Mouse (Mus musculus) heart, embryonic 13.5 days (tissue): Measurements from ENCODE around the gene Akr1b3. TPM values are rescaled to one million over a fixed set of nuclear protein-coding genes. Genes with fewer than 3 reads are reported as not detected.
"Not testable (repeated sequence)": the region's sequence is repeated elsewhere in the genome, so short reads cannot be mapped to it uniquely, and the experiment has no call there.

ENCODE experiments used
- ATAC-seq: fragments of 200-750 bp; cut with Nextera tagmentation; 2 replicates; pipeline ENCODE4 v1.8.0; 2017; ENCODE audit warnings: moderate TSS enrichment; ENCODE audit not compliant: insufficient number of reproducible peaks, low FRiP score, low TSS enrichment; ENCODE audit errors: extremely low read depth
- H3K27ac ChIP-seq: fragments of 300-500 bp; sonication (generic); replicated peaks from 2 replicates; pipeline ENCODE4 v1.5.1; 2015; ENCODE audit warnings: moderate library complexity, mild to moderate bottlenecking, inconsistent platforms
- H3K27me3 ChIP-seq: fragments of 300-500 bp; sonication (generic); replicated peaks from 2 replicates; pipeline ENCODE4 v1.6.1; 2015; ENCODE audit warnings: mild to moderate bottlenecking, inconsistent platforms
- H3K36me3 ChIP-seq: fragments of 300-500 bp; sonication (generic); 2 replicates; pipeline ENCODE4 v1.6.1; 2015; ENCODE audit warnings: mild to moderate bottlenecking, inconsistent platforms
- H3K4me1 ChIP-seq: fragments of 300-500 bp; sonication (generic); 2 replicates; pipeline ENCODE4 v1.6.1; 2015; ENCODE audit warnings: inconsistent platforms
- H3K4me2 ChIP-seq: fragments of 300-500 bp; sonication (generic); 2 replicates; pipeline ENCODE4 v1.6.1; 2015; ENCODE audit warnings: inconsistent platforms, mild to moderate bottlenecking, moderate library complexity
- H3K4me3 ChIP-seq: fragments of 300-500 bp; sonication (generic); 2 replicates; pipeline ENCODE4 v1.5.1; 2015; ENCODE audit warnings: moderate library complexity, mild to moderate bottlenecking, inconsistent platforms
- H3K9ac ChIP-seq: fragments of 300-500 bp; sonication (generic); 2 replicates; pipeline ENCODE4 v1.6.1; 2015; ENCODE audit warnings: inconsistent platforms, mild to moderate bottlenecking, moderate library complexity
- H3K9me3 ChIP-seq: fragments of 300-500 bp; sonication (generic); 2 replicates; pipeline ENCODE4 v1.6.1; 2016; ENCODE audit warnings: inconsistent platforms
- whole genome bisulfite sequencing: fragments of 180-500 bp; shearing (Covaris S2); methylation state at CpG from one replicate; pipeline ENCODE4 v1.1.7; 2015; ENCODE audit warnings: mixed read lengths; 5-methylcytosine and 5-hydroxymethylcytosine counted together
- polyA plus RNA-seq: library from polyadenylated mRNA; unstranded; fragments of >200 nt; fragmentation: Nextera tagmentation; extraction: Ambion mirVana; gene quantifications from 2 replicates; pipeline ENCODE4 v1.2.1, GENCODE M21; 2015

Gene Akr1b3
- polyA plus RNA-seq, 1 experiment from 2014 or later = 176 TPM

- Histone ChIP-seq H3K36me3 (no peaks in the 10 kb centered on the region), H3K9ac (peak overlapping the region; percentile 56; the same call in 1 of the 2 replicates), H3K4me2 (peak overlapping the region; percentile 58), H3K9me3 (no peaks in the 10 kb centered on the region), H3K27ac (no peak overlapping the region), H3K4me1 (peaks cover 26% of the 10 kb centered on the region), H3K4me3 (peak overlapping the region; percentile 16; the same call in 1 of the 2 replicates), H3K27me3 (no peaks in the 10 kb centered on the region)
- WGBS = 37% methylated on average over 14 of the region's 14 CpGs
- no peak for ATAC-seq
Measured at GRCm38 (mm10) chr6:34346096-34346898, 29.0 kb upstream of the Akr1b3 start.

- H3K9ac ChIP-seq = no peak overlapping the region
- H3K27ac ChIP-seq = no peak overlapping the region
- peaks cover 26% of the 10 kb centered on the region for H3K4me1 ChIP-seq
- H3K36me3 ChIP-seq = no peaks in the 10 kb centered on the region
- peak overlapping the region; percentile 22 for H3K4me2 ChIP-seq
- H3K4me3 ChIP-seq = no peak overlapping the region
- no peak for ATAC-seq
- no peaks in the 10 kb centered on the region for H3K9me3 ChIP-seq
- 20% methylated on average over 9 of the region's 9 CpGs for WGBS
- H3K27me3 ChIP-seq = no peaks in the 10 kb centered on the region
Measured at GRCm38 (mm10) chr6:34344935-34345334, 27.7 kb upstream of the Akr1b3 start.

GRCm38 (mm10) chr6:34344135-34344850 lies 27.0 kb upstream of the Akr1b3 start:
- 56% methylated on average over 10 of the region's 10 CpGs for WGBS
- peak overlapping the region; percentile 22 for H3K4me2 ChIP-seq
- H3K27ac ChIP-seq = no peak overlapping the region
- no peaks in the 10 kb centered on the region for H3K9me3 ChIP-seq
- no peaks in the 10 kb centered on the region for H3K36me3 ChIP-seq
- no peaks in the 10 kb centered on the region for H3K27me3 ChIP-seq
- no peak for ATAC-seq
- H3K4me3 ChIP-seq = no peak overlapping the region
- peaks cover 26% of the 10 kb centered on the region for H3K4me1 ChIP-seq
- no peak overlapping the region for H3K9ac ChIP-seq

GRCm38 (mm10) chr6:34343426-34343825 lies 26.1 kb upstream of the Akr1b3 start:
- H3K9ac ChIP-seq = no peak overlapping the region
- H3K4me3 ChIP-seq = no peak overlapping the region
- no peaks in the 10 kb centered on the region for H3K27me3 ChIP-seq
- no peak for ATAC-seq
- whole genome bisulfite sequencing = 77% methylated on average over 6 of the region's 6 CpGs
- no peaks in the 10 kb centered on the region for H3K36me3 ChIP-seq
- H3K4me2 ChIP-seq = no peak overlapping the region
- H3K27ac ChIP-seq = no peak overlapping the region
- H3K4me1 ChIP-seq = peaks cover 26% of the 10 kb centered on the region
- no peaks in the 10 kb centered on the region for H3K9me3 ChIP-seq

GRCm38 (mm10) chr6:34342476-34342875 lies 25.2 kb upstream of the Akr1b3 start:
- Histone ChIP-seq H3K27ac (no peak overlapping the region), H3K27me3 (no peaks in the 10 kb centered on the region), H3K4me1 (peaks cover 26% of the 10 kb centered on the region), H3K9ac (no peak overlapping the region), H3K4me3 (no peak overlapping the region), H3K9me3 (no peaks in the 10 kb centered on the region), H3K36me3 (no peaks in the 10 kb centered on the region), H3K4me2 (no peak overlapping the region)
- WGBS = 79% methylated on average over 2 of the region's 2 CpGs
- ATAC-seq = no peak

GRCm38 (mm10) chr6:34341991-34342390 lies 24.7 kb upstream of the Akr1b3 start:
- ATAC-seq = no peak
- H3K4me3 ChIP-seq = no peak overlapping the region

GRCm38 (mm10) chr6:34337799-34338198 lies 20.5 kb upstream of the Akr1b3 start:
- Histone ChIP-seq H3K9me3 (no peaks in the 10 kb centered on the region), H3K4me3 (no peak overlapping the region), H3K4me2 (no peak overlapping the region), H3K27me3 (no peaks in the 10 kb centered on the region), H3K27ac (no peak overlapping the region), H3K4me1 (peaks cover 6% of the 10 kb centered on the region; the same call in 1 of the 2 replicates), H3K9ac (no peak overlapping the region), H3K36me3 (no peaks in the 10 kb centered on the region)
- no peak for ATAC-seq
- WGBS = 74% methylated on average over 2 of the region's 2 CpGs

More at GRCm38 (mm10) chr6:34341991-34342390, 24.7 kb upstream of the Akr1b3 start:
- WGBS = 60% methylated on average over 4 of the region's 4 CpGs
- H3K9me3 ChIP-seq = no peaks in the 10 kb centered on the region
- H3K4me1 ChIP-seq = peaks cover 26% of the 10 kb centered on the region
- no peaks in the 10 kb centered on the region for H3K36me3 ChIP-seq
- H3K27ac ChIP-seq = no peak overlapping the region
- no peak overlapping the region for H3K4me2 ChIP-seq
- no peak overlapping the region for H3K9ac ChIP-seq
- H3K27me3 ChIP-seq = no peaks in the 10 kb centered on the region

- no peak for ATAC-seq
- H3K9ac ChIP-seq = no peak overlapping the region
- H3K36me3 ChIP-seq = no peaks in the 10 kb centered on the region
- H3K4me3 ChIP-seq = no peak overlapping the region
- 79% methylated on average over 5 of the region's 5 CpGs for WGBS
- no peak overlapping the region for H3K4me2 ChIP-seq
- H3K27ac ChIP-seq = no peak overlapping the region
- peaks cover 10% of the 10 kb centered on the region for H3K4me1 ChIP-seq
- no peaks in the 10 kb centered on the region for H3K9me3 ChIP-seq
- H3K27me3 ChIP-seq = no peaks in the 10 kb centered on the region
Measured at GRCm38 (mm10) chr6:34334673-34335072, 17.4 kb upstream of the Akr1b3 start.

- H3K27ac ChIP-seq, H3K27me3 ChIP-seq, H3K9me3 ChIP-seq, ATAC-seq, H3K4me2 ChIP-seq, H3K9ac ChIP-seq, H3K36me3 ChIP-seq, H3K4me3 ChIP-seq: not testable (repeated sequence)
- WGBS = 74% methylated on average over 12 of the region's 12 CpGs
- peaks cover 10% of the 10 kb centered on the region for H3K4me1 ChIP-seq
Measured at GRCm38 (mm10) chr6:34331804-34332203, 14.5 kb upstream of the Akr1b3 start.

GRCm38 (mm10) chr6:34331379-34331778 lies 14.1 kb upstream of the Akr1b3 start:
- Histone ChIP-seq H3K4me3 (no peak overlapping the region), H3K4me1 (peaks cover 10% of the 10 kb centered on the region), H3K36me3 (no peaks in the 10 kb centered on the region), H3K9ac (no peak overlapping the region), H3K4me2 (no peak overlapping the region), H3K27ac (no peak overlapping the region), H3K27me3 (no peaks in the 10 kb centered on the region), H3K9me3 (no peaks in the 10 kb centered on the region)
- WGBS = 40% methylated on average over 5 of the region's 5 CpGs
- no peak for ATAC-seq

- no peak overlapping the region for H3K9ac ChIP-seq
- no peak overlapping the region for H3K4me3 ChIP-seq
- ATAC-seq = no peak
- H3K4me2 ChIP-seq = no peak overlapping the region
- H3K9me3 ChIP-seq = peaks cover 3% of the 10 kb centered on the region; the same call in 1 of the 2 replicates
- 85% methylated on average over 7 of the region's 7 CpGs for WGBS
- no peak overlapping the region for H3K27ac ChIP-seq
- no peaks in the 10 kb centered on the region for H3K27me3 ChIP-seq
- no peaks in the 10 kb centered on the region for H3K36me3 ChIP-seq
- H3K4me1 ChIP-seq = peaks cover 8% of the 10 kb centered on the region
Measured at GRCm38 (mm10) chr6:34322121-34322520, 4.8 kb upstream of the Akr1b3 start.
